Mouse (Mus musculus) v-Abl transformed pro-B cells (cell line): Measurements from ENCODE around the gene Nufip2.

Experiments
- in situ Hi-C, 2 experiments: fragments of 400-800 bp; cut with MboI; formaldehyde crosslinking; loops; one replicate each; pipeline ENCODE4 v1.15.1; 2025; ENCODE audit not compliant: unreplicated experiment in 2 of 2

Nufip2 gene

DNA sequence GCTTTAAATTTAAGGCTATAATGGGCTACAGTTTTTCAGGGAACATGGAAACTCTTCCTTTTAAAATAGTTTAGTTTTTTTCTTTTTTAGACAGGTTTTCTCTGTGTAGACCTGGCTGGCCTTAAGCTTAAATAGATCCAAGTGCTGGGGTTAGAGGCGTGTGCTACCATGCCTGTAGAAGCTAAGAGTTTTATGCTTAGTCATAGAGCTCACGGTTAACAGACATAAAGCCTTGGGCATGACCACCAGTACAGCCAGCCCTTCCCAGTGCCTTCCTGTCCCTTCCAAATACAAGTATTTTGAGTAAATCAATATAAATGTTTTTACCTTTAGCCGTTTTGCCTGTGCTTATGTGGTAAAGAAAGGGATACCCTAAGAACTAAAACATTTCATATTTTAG lies 20.0 kb downstream of the Nufip2 start:
- in situ Hi-C loops, result no loop called here

DNA sequence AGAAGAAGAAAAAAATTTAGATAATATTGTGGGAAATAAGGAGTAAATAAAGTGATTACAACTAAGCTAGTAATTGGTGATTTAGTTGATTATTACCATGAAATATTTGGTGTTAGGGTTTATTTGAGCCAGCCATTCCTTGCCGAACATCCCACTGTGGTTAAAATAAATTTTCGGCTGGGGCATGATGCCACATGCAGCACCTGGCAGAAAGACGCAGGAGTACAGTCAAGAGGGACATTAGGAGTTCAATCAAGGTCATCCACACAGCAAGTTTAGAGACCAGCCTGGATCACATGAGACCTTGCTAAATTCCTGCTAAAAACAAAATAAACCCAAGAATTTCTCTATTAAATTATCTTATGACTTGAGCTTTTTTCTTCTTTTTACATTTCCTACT lies 23.1 kb downstream of the Nufip2 start:
- in situ Hi-C loops, result no loop called here

DNA sequence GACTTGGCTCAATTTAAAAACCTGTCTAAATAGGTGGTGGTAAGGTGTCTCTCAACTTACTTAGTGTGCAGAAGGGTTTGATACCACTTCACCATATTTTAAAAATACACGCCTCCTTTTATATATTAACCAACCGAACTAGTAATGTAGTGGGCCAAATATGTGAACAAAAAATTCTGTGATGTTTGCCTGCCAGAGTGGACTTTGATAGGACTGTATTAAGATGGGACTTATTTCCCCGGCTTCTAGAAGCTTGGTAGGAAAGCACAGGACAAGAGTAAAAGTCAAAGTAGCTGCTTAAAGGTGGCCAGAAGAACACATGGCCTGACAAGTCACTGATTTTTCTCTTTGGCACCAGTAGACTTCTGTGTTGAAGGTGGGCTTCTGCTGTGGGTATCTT lies 27.8 kb downstream of the Nufip2 start:
- in situ Hi-C loops, result no loop called here

DNA sequence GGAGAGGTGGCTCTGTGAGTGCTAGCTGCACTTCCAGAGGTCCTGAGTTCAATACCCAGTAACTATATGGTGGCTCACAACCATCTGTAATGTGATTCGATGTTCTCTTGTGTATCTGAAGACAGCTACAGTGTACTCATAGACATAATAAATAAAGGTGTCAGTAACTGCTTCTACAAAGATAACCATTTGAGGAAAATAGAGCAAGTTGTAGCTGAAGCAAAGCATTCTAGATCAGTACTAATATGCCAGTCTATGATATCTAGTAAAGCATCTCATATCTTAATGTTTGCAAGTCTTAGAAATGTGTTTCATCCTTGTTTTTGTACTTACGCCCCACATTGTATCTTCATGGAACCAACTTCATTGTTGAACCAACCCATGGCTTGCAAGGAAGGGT lies 33.1 kb downstream of the Nufip2 start:
- in situ Hi-C loops, result no loop called here

DNA sequence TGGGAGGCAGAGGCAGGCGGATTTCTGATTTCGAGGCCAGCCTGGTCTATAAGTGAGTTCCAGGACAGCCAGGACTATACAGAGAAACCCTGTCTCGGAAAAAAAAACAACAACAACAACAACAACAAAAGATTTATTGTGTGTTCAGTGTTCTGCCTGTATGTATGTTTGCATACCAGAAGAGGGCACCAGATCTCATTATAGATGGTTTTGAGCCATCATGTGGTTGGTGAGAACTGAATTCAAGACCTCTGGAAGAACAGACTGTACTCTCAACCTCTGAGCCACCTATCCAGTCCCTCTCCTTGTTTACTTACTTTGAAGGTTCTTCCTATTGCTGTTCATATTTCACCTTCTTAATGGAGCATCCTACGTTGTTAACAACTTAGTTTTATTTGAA lies 35.4 kb downstream of the Nufip2 start:
- in situ Hi-C loops, result no loop called here

DNA sequence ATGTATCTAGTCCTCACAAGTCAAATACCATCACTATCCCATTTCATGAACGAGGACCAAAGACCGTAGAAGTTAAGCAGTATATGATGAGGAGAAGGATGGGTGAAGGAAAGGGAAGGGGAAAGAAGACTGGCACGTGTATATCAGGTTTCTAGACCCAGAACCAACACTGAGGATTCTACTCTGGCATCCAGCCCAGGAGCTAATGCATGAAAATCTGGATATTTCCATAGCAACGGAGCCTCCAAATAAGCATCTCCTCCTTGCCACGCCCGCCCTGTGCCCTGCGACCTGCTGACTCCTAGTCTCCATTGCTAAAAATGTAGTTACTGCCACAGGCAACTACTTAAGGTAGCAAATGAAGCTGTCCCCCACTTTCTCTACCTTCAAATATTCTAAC lies 38.8 kb downstream of the Nufip2 start:
- in situ Hi-C loops, result no loop called here

DNA sequence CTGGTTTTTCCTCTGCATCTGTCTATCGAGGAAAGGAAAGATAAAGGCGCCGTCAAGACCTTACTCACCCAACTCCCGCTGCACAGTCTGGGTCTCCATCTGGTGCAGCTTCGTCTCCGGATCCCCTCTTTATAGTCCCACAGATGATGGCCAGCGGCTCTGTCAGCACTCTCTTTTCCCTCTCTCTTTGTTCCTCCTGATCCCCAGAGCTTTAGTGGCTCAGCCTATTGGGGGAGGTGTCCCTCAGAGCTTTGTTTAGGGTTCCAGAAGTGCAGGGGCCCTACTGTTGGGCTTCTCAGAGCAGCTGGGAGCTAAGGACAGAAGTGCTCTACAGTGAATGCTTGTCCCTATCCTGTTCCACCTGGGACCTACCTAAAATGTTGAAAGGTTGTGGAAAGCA lies 39.2 kb downstream of the Nufip2 start, which contains the start of gene Cryba1:
Gene Cryba1 (minus strand): TSS at position 101 of the 400 bp plus-strand sequence.
- in situ Hi-C loops, result no loop called here

DNA sequence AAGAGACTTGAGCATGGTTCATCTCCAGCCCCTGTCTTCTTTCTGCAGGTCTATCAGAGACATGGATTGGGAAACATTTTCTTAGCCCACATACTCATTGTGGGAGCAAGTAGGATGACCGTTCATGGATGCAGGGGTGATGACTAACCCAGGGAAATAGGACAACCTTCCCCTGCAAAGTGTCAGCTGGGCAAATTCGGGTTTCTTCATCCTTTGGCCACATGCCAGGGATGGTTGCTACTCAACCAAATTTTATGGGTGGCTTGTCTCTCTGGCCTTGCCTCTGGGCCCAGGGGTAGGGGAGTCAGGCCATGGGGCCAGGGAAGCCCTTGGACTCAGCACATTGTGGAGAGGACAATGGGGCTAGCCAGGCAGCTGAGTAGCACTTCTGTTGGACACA lies 42.6 kb downstream of the Nufip2 start:
- in situ Hi-C loops, result no loop called here

DNA sequence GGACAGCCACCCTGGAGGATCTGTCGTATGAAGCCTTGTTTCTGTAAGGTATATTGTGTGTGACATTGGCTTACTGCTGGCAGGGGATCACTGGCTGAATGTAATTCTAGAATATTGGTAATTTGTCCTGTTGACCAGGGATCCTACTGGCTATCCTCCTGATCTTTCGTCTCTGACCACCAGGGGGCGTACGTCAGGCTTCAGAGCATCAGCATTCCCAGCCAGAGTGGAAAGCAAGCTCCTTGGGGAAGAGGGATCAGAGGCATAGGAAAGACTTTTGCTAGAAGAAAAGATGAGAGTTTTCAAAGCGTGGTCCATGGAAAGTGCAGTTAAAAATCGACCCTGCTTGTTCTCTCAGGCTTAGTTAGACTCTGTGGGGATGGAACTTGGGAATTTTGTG lies 51.3 kb downstream of the Nufip2 start:
- in situ Hi-C loops, result loop anchor here in 1 of 2 experiments (5.0 kb wide), 1 partner anchor 80 kb away; no protein-coding TSS in a partner anchor

DNA sequence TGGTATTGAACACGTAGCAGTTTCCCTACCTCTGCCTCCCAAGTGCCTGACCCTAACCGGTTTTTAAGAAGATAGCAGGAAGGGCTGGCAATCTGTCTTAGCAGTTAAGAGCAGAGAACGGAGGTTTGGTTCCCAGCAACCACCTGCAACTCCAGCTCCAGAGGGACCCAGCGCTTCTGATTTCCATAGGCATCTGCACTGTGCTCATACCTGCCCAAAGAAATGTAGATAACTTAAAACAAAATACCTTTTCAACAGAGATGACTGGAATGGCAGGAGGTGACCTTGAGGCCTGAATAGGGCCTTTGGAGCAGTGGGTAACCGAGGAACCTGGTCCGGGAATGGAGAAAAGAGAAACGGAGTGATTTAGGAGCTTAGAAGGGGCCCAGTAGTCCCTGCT lies 52.6 kb downstream of the Nufip2 start:
- in situ Hi-C loops, result loop anchor here in 1 of 2 experiments (5.0 kb wide), 1 partner anchor 79 kb away; no protein-coding TSS in a partner anchor

DNA sequence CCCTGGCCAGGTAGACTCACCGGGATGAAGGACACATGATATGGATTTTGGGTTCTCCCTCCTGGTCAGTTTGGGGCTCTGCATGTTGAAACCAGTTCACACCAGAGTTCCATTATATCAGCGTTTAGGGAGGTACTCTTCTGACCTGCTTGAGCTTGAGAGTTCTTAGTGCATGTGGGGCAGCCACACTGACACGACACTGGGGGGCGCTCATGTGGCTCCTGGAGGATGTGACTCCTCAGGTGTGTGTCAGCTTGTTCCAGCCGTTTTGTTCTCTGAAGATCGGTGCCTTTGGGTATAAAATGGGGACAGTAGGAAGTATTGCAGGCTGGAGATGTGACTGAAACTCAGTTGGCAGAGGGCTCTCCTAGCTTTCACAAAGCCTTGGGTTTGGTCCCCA lies 58.0 kb downstream of the Nufip2 start:
- in situ Hi-C loops, result loop anchor here (5.0 to 10.0 kb wide), 3 partner anchors 73 to 221 kb away; no protein-coding TSS in a partner anchor

DNA sequence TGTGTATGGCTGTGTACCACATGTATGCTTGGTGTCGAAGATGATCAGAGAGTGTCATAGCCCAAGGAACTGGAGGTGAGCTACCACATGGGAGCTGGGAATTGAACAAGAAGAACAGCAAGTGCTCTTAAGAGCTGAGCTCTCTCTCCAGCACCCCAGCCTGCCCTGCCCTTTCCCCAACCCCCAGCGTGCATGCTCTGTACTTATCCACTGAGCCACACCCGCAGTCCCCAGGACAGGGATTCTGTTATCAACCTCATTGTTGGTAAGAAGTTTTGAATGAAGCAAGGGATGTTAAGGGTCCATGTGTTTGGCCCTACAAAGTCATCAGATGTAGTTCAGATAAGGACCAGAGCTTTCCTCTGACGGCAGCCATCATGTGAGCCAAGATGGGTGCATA lies 60.7 kb downstream of the Nufip2 start:
- in situ Hi-C loops, result loop anchor here (10.0 kb wide), 2 partner anchors 208 to 218 kb away; no protein-coding TSS in a partner anchor

DNA sequence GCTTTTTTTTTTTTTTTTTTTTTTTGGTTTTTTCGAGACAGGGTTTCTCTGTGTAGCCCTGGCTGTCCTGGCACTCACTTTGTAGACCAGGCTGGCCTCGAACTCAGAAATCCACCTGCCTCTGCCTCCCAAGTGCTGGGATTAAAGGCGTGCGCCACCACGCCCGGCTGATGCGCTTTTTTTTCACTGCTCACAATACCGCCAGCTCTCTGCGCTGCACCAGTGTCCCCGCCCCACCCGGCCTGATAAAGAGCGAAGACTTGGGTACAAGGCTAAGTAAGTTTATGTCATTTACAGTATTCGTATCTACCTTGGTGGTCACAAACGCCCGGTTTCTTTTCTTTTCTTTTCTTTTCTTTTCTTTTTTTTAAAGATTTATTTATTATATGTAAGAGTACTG lies 61.1 kb downstream of the Nufip2 start:
- in situ Hi-C loops, result loop anchor here (10.0 kb wide), 2 partner anchors 208 to 218 kb away; no protein-coding TSS in a partner anchor

DNA sequence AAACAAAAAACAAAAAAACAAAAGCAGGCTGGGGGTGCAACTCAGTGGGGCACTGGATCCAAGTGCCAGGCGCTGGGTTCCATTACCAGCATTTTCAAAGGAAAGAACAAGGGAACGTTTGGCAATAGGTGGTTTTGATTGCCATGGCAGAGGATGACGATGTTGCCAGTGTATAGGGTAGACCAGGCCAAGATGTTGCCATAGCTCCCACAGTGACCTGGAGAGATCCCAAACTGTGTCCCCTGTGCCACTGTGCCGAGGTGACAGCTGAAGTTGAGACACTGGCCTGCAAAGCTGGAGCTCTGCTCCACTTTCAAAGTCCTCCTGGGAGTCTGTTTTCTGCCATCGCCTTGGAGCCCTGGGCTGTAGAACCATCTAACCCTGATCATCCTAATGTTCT lies 63.0 kb downstream of the Nufip2 start:
- in situ Hi-C loops, result loop anchor here (10.0 kb wide), 2 partner anchors 206 to 216 kb away; no protein-coding TSS in a partner anchor

DNA sequence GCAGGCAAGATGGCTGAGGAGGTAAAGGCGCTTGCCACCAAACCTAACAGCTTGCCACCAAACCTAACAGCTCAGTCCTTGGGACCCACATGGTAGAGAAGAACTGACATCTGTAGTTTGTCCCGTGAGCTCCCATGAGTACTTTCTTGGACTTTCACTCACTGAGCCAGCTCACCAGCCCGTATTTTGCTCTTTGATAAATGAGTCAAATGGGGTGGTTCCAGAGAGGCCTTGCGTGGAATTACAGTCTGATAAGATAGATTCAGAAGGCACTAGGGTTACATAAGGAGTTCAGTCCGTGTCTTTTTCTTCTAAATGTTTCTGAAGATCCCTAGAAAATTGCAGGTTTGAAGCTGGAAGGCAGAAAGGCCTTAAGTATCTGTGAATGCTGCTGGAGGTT lies 66.6 kb downstream of the Nufip2 start:
- in situ Hi-C loops, result no loop called here

DNA sequence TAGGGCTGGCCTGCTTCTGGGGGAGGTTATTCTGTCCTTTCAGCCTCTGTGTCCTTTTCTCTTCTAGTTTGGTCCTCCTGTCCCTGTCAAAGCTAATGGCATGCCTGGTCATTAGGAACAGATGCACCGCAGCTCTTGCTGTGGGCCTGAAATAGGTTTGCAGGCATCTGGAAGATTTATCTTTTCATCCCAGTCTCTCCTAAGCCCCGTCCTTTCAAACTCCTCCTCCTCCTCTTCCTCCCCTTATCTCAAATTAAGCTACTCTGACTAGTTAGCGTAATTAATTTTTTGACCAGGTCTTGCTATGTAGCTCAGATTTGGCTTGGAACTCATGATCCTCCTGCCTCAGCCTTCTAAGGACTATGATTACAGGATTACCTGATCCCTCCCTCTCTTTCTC lies 67.5 kb downstream of the Nufip2 start:
- in situ Hi-C loops, result no loop called here

DNA sequence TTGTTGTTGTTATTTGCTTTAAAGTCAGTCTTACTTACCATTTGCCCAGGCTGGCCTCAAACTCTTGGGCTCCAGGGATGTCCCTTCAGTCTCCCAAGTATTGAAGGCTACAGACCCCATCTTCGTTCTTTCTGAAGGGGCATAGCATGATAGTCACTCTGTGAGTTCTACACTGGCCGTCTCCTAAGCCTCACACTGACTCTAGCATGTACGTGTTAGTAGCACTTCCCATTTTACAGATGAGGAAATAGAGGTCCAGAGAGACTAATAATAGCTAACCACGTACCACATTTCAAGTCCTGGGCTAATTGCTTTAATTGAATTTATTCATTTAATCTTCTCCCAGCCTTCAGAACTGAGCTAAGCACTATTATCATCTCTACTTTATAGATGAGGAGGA lies 74.1 kb downstream of the Nufip2 start:
- in situ Hi-C loops, result no loop called here

DNA sequence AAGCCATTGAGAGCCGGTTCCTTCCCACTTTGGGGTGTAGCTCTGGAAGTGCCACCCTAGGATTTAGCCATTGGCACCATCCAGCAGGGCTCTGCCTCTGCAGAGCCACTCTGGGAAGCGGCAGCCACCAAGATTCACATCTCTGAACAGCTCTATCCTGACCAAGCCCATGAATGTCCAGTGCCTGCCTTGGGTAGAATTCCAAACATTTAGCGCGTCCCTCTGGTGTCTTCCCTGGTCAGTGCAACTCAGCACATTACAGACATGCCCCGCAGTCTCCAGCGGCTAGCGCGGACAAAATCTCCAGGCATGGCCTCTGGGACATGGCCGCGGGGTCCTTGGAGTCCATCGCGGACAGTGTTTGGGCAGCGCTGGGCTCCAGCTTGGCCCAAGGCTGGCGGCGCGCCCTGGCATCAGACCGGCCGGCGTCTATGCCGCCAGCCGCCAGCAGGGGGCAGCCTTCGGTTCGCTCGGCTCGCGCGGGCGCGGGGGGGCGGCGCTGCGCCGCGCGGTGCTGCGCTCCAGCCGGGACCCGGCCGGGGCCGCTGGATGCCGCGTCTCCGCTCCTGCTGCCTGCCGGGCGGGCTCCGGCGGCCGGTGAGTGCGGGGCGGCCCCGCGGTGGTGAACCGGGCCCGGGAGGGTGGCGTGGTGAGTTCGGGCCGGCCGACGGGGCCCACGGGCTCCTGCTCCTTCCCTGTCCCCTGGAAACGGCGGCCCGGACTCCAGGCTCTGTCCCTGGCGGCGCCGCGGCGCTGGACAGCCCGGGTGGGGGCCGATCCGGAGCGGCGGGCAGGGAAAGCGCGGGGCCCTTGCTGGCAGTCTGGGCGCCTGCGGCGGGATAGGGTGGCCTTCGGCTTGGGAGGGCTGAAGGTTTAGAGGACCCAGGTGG lies 77.1 kb downstream of the Nufip2 start, which contains the start of gene Myo18a:
Gene Myo18a (plus strand): TSS at position 464 of the 890 bp plus-strand sequence.
- in situ Hi-C loops, result no loop called here

DNA sequence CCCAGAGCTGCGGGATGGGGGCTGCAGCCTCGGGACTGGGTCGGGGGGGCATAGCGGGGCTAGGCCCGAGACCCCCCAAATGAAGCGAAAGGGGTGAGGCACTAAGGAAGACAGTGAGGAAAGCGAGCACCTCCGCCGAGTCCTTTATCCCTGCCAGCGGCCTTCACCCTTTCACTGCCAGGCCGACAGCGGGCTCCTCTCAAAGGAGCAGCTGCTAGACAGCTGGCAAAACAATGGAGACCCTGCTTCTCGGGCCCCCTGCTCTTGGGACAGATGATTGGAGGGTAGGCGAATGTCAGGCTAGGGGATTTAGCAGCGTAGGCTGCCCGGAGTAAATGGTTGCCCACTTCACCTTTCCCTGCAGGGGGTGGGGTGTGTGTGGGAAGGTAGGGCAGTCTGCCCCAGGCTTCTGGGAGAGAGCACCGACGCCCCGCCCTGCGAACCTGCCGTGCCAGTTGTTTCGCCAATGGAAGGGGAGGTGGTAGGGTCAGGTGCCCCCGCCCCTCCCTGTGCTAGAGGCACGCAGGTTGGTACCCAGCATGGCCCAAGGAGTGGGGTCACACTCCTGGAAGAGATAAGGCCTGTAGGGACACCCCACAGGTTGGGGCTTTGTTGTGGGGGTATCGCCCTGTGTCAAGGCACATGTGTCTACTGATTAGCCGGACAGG lies 77.9 kb downstream of the Nufip2 start:
- in situ Hi-C loops, result no loop called here

DNA sequence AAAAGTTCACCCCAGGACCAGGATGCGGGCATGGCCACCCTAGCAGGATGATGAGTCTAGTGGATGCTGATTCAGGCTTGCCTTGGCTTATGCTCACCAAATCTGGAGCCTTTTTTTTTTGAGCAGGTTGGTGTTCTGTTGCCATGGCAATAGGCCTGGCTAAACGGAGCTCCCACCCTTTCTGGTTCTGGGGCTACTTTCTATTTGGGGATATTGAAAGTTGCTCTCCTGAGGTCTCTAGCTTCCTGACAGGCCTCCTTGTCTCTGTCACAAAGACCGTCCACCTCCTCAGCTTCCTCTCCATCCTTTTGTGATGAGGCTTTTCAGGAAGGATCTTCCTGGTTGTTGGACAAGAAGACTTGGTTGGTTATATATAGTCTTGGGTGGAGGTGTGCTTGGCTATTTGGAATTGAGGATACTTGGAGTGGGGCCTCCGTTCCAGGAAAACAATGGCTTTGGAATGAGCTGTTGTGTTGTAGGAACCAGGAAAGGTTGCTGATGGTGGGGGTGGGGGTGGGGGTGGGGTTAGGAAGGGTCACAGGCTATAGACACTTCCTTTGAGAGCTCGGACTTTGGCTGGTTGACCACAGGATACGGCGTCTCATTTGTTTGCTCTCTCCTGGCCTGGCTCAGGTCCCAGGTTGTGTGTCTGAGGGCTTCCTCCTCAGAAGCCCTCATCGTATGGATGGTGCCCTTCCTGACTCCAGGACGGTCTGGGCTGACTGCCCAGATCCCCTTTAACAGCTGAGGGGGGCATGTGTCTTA lies 78.9 kb downstream of the Nufip2 start:
- in situ Hi-C loops, result no loop called here

DNA sequence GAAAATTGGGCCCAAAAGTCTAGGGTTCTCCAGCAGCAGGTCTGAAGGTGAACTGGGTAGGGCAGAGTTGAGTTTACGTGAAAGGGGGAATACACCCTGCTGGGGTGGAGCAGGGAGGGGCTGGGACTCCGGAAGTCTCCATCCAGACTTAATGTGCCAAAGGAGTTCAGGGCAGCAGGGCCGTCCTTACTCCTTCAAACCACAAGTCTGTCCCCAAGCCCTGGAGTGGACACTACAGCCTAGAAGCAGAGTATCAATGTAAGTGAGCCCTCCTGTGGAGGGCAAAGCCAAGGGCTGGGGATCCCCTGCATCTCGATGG lies 79.5 kb downstream of the Nufip2 start:
- in situ Hi-C loops, result no loop called here
